15 mouse cellular contexts compared by ENCODE assay signal in genomic region chr13:69331537-69332435, GRCm38 (mm10).
A peak's percentile ranks its signal among the peaks of the same experiment; 100 is the strongest.
DNase-seq lines count a peak whose midpoint lies in the region; ATAC-seq and TF ChIP-seq lines count a peak whose summit lies in the region.
"Had no signal": no experiment of that assay in that cellular context is flagged by ENCODE, and none has a peak within 500 bp of the region (broad histone marks: within the 10 kb centered on the region; RNA-seq: fewer than 3 reads in every experiment).

No protein-coding gene starts in this region.

- no peak overlapping the region for H3K4me3 ChIP-seq in embryonic facial prominence, embryonic 14.5 days (ENCODE audit: low read depth, low read length)
- H3K4me3 ChIP-seq in embryonic facial prominence, embryonic 10.5 days = no peak overlapping the region
- H3K4me3 ChIP-seq in layer of hippocampus, adult 2 months = no peak overlapping the region
- H3K4me3 ChIP-seq: erythroblast, embryonic 14.5 days; gastrocnemius, adult 2 months; myocyte had no signal

- no peak for TF ChIP-seq POLR2A in brain, embryonic 14.5 days (IDR thresholded peaks at IDR 0.05; ENCODE audit: borderline replicate concordance, extremely low read depth, insufficient read depth, insufficient read length, poor library complexity, severe bottlenecking)

- H3K4me2 ChIP-seq in embryonic facial prominence, embryonic 14.5 days (ENCODE audit: low read depth, low read length) = no peak overlapping the region
- H3K4me2 ChIP-seq: lung, embryonic 14.5 days had no signal

- peak; percentile 13 for DNase-seq in embryonic facial prominence, embryonic 14.5 days (ENCODE audit: low spot score)
- no peak for DNase-seq in embryonic facial prominence, embryonic 10.5 days (ENCODE audit: low spot score)
- DNase-seq in layer of hippocampus, adult 9-11 months = peak; percentile 20
- DNase-seq in layer of hippocampus, adult 2 months (ENCODE audit: low spot score in 2 of 2) = no peak
- DNase-seq in brain, embryonic 14.5 days (ENCODE audit: low read depth) = peak; percentile 39
- peak; percentile 18 for DNase-seq in mesoderm, embryonic 11.5 days (ENCODE audit: low read depth, low spot score)
- DNase-seq in heart, postnatal 25 days (ENCODE audit: low spot score) = no peak
- DNase-seq in cerebellum, postnatal 14 days = no peak
- DNase-seq: cerebellum, adult 18-20 months; gastrocnemius, adult 2 months; heart, adult 18-20 months; lung, embryonic 14.5 days had no signal

- no peaks in the 10 kb centered on the region for H3K36me3 ChIP-seq in embryonic facial prominence, embryonic 14.5 days (ENCODE audit: control insufficient read depth, insufficient read depth, low read length)
- H3K36me3 ChIP-seq in embryonic facial prominence, embryonic 10.5 days (replicated peaks) = no peaks in the 10 kb centered on the region

- H3K27me3 ChIP-seq in embryonic facial prominence, embryonic 14.5 days (replicated peaks; ENCODE audit: control insufficient read depth, insufficient read depth, low read length) = no peaks in the 10 kb centered on the region
- no peaks in the 10 kb centered on the region for H3K27me3 ChIP-seq in embryonic facial prominence, embryonic 10.5 days (replicated peaks; ENCODE audit: low read depth, poor library complexity, severe bottlenecking)

- H3K9me3 ChIP-seq in embryonic facial prominence, embryonic 14.5 days (ENCODE audit: control insufficient read depth, low read length) = no peaks in the 10 kb centered on the region
- no peaks in the 10 kb centered on the region for H3K9me3 ChIP-seq in embryonic facial prominence, embryonic 10.5 days

- no peaks in the 10 kb centered on the region for H3K4me1 ChIP-seq in embryonic facial prominence, embryonic 14.5 days (ENCODE audit: control insufficient read depth, insufficient read depth, low read length)
- H3K4me1 ChIP-seq in embryonic facial prominence, embryonic 10.5 days = no peaks in the 10 kb centered on the region

- TF ChIP-seq CTCF in layer of hippocampus, adult 2 months (conservative IDR thresholded peaks at IDR 0.05) = no peak
- no peak for TF ChIP-seq CTCF in brain, embryonic 14.5 days (IDR thresholded peaks at IDR 0.05; ENCODE audit: borderline replicate concordance, extremely low read depth, insufficient read depth, insufficient read length)

- peak; percentile 57; the same call in 1 of the 2 replicates for ATAC-seq in embryonic facial prominence, embryonic 14.5 days (ENCODE audit: low read depth)
- ATAC-seq: intestine, embryonic 16.5 days had no signal

- WGBS in embryonic facial prominence, embryonic 14.5 days = 57% methylated on average over 19 of the region's 19 CpGs
- WGBS in embryonic facial prominence, embryonic 10.5 days = 72% methylated on average over 19 of the region's 19 CpGs

- H3K9ac ChIP-seq in embryonic facial prominence, embryonic 14.5 days (ENCODE audit: low read depth, low read length) = no peak overlapping the region
- H3K9ac ChIP-seq: lung, embryonic 14.5 days had no signal

- intact Hi-C loops in heart, postnatal 25 days (cut with DNase I) = no loop called here

- H3K27ac ChIP-seq in embryonic facial prominence, embryonic 14.5 days (replicated peaks; ENCODE audit: low read depth, low read length) = no peak overlapping the region
- no peak overlapping the region for H3K27ac ChIP-seq in embryonic facial prominence, embryonic 10.5 days (replicated peaks)
- no peak overlapping the region for H3K27ac ChIP-seq in layer of hippocampus, adult 2 months
- H3K27ac ChIP-seq: gastrocnemius, adult 2 months had no signal

Comparison
In these comparisons a context has a peak if more than half of its experiments do, and no peak if none do; other contexts are left out.
1. DNase-seq: peak in embryonic facial prominence, embryonic 14.5 days (single experiment), layer of hippocampus, adult 9-11 months (single experiment), brain, embryonic 14.5 days (single experiment) and mesoderm, embryonic 11.5 days (single experiment); none in embryonic facial prominence, embryonic 10.5 days (single experiment), layer of hippocampus, adult 2 months (0 of 2), heart, postnatal 25 days (single experiment) and cerebellum, postnatal 14 days (0 of 2).